Mouse (Mus musculus): ENCODE data around the gene Ube2o. TPM values are rescaled to one million over a fixed set of nuclear protein-coding genes. Genes with fewer than 3 reads are reported as not detected.

Gene Ube2o
- polyA plus RNA-seq, 1 experiment from 2014 or later = 4.8 TPM

DNA sequence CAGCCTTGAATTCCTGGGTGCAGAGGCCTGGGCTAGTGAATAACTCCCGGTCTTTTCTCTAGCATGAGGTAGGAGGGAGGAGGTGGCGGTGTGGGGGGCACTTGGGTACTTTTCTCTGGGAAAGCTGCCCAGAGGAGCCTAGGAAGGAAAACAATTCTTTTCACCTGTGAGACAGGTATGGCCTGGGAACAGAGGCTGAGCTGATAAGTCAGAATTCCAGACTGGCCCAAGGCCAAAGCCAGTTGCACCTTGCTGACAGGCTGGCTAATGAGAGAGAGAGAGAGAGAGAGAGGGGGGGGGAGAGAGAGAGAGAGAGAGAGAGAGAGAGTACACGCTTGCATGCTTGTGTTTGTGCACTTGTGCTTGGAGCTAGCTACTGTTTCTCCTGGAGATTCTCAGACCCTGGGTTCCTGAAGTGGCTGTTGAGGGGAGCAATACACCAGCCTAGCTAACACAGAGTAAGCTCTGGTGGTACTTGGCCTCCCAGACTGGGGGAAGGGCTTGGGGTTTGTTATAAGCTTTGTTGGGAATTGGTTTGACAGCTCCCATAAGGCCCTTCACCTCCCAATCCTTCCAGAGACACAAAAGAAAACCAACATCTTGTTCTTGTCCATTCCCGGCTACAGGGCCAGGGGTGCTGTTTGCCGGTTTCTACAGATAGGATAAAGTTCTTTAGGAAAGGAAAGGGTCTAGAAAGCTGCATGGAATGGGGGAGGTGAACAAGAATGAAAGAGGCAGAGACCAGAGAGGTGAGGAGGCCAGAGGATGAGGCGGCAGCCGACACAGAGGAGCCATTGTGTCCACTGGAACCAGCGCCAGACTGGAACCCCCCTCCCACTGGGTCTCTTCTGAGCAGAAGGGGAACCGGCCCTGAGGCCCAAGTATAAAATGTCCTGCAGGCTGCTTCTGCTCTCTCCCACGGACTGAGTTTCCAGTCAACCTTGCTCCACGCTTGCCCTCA lies 50.8 kb downstream of the Ube2o start, which contains the start of gene Sphk1:
Sphk1 (plus strand) TSS at position 739 of the 961 bp plus-strand sequence.
- Histone ChIP-seq H3K9ac (ENCODE audit: low read length) (peak within 1 kb of the TSS; percentile 78), H3K4me1 (ENCODE audit: control insufficient read depth, insufficient read depth, low read length) (peaks cover 35% of the 10 kb centered on the region), H3K27me3 (ENCODE audit: control insufficient read depth, insufficient read depth, low read length) (peaks cover 9% of the 10 kb centered on the region), H3K27ac (ENCODE audit: low read length) (peak within 1 kb of the TSS; percentile 48), H3K4me3 (replicated peaks; ENCODE audit: low read length) (peak within 1 kb of the TSS; percentile 65), H3K9me3 (replicated peaks; ENCODE audit: control insufficient read depth, low read length) (no peaks in the 10 kb centered on the region), H3K36me3 (ENCODE audit: control insufficient read depth, insufficient read depth, low read length) (no peaks in the 10 kb centered on the region), H3K4me2 (ENCODE audit: low read depth, low read length) (peak within 1 kb of the TSS; percentile 97)
- WGBS = 32% methylated on average over 11 of the region's 11 CpGs
- ATAC-seq (ENCODE audit: insufficient read depth, low FRiP score) = no peak

GRCm38 (mm10) chr11:116528636-116529320 lies 52.5 kb downstream of the Ube2o start:
- Histone ChIP-seq H3K4me3 (replicated peaks; ENCODE audit: low read length) (no peak overlapping the region), H3K4me2 (ENCODE audit: low read depth, low read length) (no peak overlapping the region), H3K9me3 (replicated peaks; ENCODE audit: control insufficient read depth, low read length) (no peaks in the 10 kb centered on the region), H3K36me3 (ENCODE audit: control insufficient read depth, insufficient read depth, low read length) (no peaks in the 10 kb centered on the region), H3K4me1 (ENCODE audit: control insufficient read depth, insufficient read depth, low read length) (peaks cover 39% of the 10 kb centered on the region), H3K9ac (ENCODE audit: low read length) (no peak overlapping the region), H3K27ac (ENCODE audit: low read length) (no peak overlapping the region), H3K27me3 (ENCODE audit: control insufficient read depth, insufficient read depth, low read length) (peaks cover 6% of the 10 kb centered on the region)
- no peak for ATAC-seq (ENCODE audit: insufficient read depth, low FRiP score)
- WGBS = 78% methylated on average over 8 of the region's 8 CpGs

DNA sequence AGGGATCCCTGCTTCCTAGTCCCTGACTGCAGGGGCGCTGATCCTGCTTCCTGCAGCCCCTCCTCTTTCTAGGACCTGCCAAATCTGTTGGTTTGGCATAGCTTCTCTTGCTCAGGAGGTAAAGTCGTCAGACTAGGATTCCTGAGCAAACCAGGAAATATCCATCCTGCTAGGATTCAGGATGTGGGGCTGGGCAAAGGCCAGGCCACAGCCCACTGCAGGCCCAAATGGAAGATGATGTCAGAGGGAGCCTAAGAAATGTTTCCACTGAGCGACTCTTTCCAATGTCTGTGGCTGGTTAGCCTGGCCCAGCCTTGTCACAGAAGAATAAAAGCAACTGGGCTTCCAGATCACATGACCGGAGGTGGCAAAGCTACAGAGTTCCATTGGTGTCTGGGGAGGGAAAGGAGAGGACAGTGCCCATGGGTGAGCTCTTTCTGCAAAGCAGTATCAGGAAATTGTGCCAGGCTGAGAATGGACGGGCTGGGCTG lies 57.5 kb downstream of the Ube2o start:
- no peak overlapping the region for H3K4me3 ChIP-seq (replicated peaks; ENCODE audit: low read length)
- H3K9me3 ChIP-seq (replicated peaks; ENCODE audit: control insufficient read depth, low read length) = no peaks in the 10 kb centered on the region
- peaks cover 30% of the 10 kb centered on the region for H3K4me1 ChIP-seq (ENCODE audit: control insufficient read depth, insufficient read depth, low read length)
- H3K27ac ChIP-seq (ENCODE audit: low read length) = peak overlapping the region; percentile 80
- ATAC-seq (ENCODE audit: insufficient read depth, low FRiP score) = peak; percentile 59
- H3K27me3 ChIP-seq (ENCODE audit: control insufficient read depth, insufficient read depth, low read length) = no peaks in the 10 kb centered on the region
- no peaks in the 10 kb centered on the region for H3K36me3 ChIP-seq (ENCODE audit: control insufficient read depth, insufficient read depth, low read length)
- no peak overlapping the region for H3K4me2 ChIP-seq (ENCODE audit: low read depth, low read length)
- 0 out of 2 replicates have a peak overlapping the region, but pooled peaks have one; percentile 37 for H3K9ac ChIP-seq (ENCODE audit: low read length)
- WGBS = 35% methylated on average over 5 of the region's 5 CpGs

DNA sequence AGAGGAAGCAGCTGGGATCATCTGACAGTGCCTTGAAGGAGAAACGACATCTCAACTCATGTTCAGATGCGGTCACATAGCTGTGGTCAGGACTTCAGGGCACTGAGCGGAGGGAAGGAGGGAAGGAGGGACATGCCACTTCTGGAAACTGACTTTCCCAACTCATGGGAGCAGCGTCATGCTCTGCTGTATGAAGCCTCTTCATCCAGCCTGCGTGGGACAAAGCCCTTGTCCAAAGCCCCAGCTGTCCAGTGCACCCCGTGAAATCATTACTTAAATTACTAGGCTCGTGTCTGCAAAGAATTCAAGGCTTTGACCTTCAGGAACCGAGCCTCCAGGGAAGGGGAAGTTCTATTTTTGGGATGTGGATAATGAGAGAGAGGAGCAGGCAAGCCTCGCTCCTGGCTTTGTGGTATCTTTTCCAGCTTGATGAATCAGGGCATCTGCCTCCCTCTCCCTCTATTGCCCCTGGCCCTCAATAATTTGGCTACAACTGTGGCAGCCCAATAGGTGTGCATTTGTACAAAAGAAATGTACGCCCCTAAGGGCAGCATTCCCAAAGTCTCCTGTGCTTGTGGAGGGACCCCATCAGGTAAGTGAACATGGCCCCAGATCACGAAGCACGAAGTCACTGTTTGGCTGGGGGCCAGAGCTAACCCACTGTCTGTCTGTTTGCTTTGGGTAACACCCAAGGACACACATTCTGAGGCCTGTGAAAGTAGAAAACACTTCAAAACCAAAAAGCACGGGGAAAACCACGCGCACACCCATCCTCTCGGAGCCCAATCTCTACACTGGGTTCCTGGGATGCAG lies 58.2 kb downstream of the Ube2o start:
- H3K4me2 ChIP-seq (ENCODE audit: low read depth, low read length) = no peak overlapping the region
- ATAC-seq (ENCODE audit: insufficient read depth, low FRiP score) = no peak
- 47% methylated on average over 16 of the region's 16 CpGs for WGBS

GRCm38 (mm10) chr11:116522046-116522445 lies 59.2 kb downstream of the Ube2o start:
- H3K27ac ChIP-seq (ENCODE audit: low read length) = peak overlapping the region; percentile 55
- H3K27me3 ChIP-seq (ENCODE audit: control insufficient read depth, insufficient read depth, low read length) = no peaks in the 10 kb centered on the region
- peak; percentile 18; the same call in 1 of the 2 replicates for ATAC-seq (ENCODE audit: insufficient read depth, low FRiP score)

More for the DNA sequence above, 58.2 kb downstream of the Ube2o start:
- H3K9me3 ChIP-seq (replicated peaks; ENCODE audit: control insufficient read depth, low read length) = no peaks in the 10 kb centered on the region
- H3K27me3 ChIP-seq (ENCODE audit: control insufficient read depth, insufficient read depth, low read length) = no peaks in the 10 kb centered on the region
- H3K4me1 ChIP-seq (ENCODE audit: control insufficient read depth, insufficient read depth, low read length) = peaks cover 34% of the 10 kb centered on the region
- H3K36me3 ChIP-seq (ENCODE audit: control insufficient read depth, insufficient read depth, low read length) = no peaks in the 10 kb centered on the region
- H3K9ac ChIP-seq (ENCODE audit: low read length) = 0 out of 2 replicates have a peak overlapping the region, but pooled peaks have one; percentile 37
- H3K4me3 ChIP-seq (replicated peaks; ENCODE audit: low read length) = no peak overlapping the region
- peak overlapping the region; percentile 80 for H3K27ac ChIP-seq (ENCODE audit: low read length)

GRCm38 (mm10) chr11:116521143-116521542 lies 60.1 kb downstream of the Ube2o start:
- Histone ChIP-seq H3K27me3 (ENCODE audit: control insufficient read depth, insufficient read depth, low read length) (no peaks in the 10 kb centered on the region), H3K9me3 (replicated peaks; ENCODE audit: control insufficient read depth, low read length) (no peaks in the 10 kb centered on the region), H3K4me1 (ENCODE audit: control insufficient read depth, insufficient read depth, low read length) (peaks cover 37% of the 10 kb centered on the region), H3K9ac (ENCODE audit: low read length) (no peak overlapping the region), H3K27ac (ENCODE audit: low read length) (no peak overlapping the region), H3K36me3 (ENCODE audit: control insufficient read depth, insufficient read depth, low read length) (no peaks in the 10 kb centered on the region), H3K4me2 (ENCODE audit: low read depth, low read length) (no peak overlapping the region), H3K4me3 (replicated peaks; ENCODE audit: low read length) (no peak overlapping the region)
- 54% methylated on average over 3 of the region's 3 CpGs for WGBS
- ATAC-seq (ENCODE audit: insufficient read depth, low FRiP score) = no peak

More at GRCm38 (mm10) chr11:116522046-116522445, 59.2 kb downstream of the Ube2o start:
- H3K4me2 ChIP-seq (ENCODE audit: low read depth, low read length) = no peak overlapping the region
- H3K36me3 ChIP-seq (ENCODE audit: control insufficient read depth, insufficient read depth, low read length) = no peaks in the 10 kb centered on the region
- WGBS = 65% methylated on average over 3 of the region's 3 CpGs
- H3K9ac ChIP-seq (ENCODE audit: low read length) = no peak overlapping the region
- no peak overlapping the region for H3K4me3 ChIP-seq (replicated peaks; ENCODE audit: low read length)
- no peaks in the 10 kb centered on the region for H3K9me3 ChIP-seq (replicated peaks; ENCODE audit: control insufficient read depth, low read length)
- H3K4me1 ChIP-seq (ENCODE audit: control insufficient read depth, insufficient read depth, low read length) = peaks cover 37% of the 10 kb centered on the region

DNA sequence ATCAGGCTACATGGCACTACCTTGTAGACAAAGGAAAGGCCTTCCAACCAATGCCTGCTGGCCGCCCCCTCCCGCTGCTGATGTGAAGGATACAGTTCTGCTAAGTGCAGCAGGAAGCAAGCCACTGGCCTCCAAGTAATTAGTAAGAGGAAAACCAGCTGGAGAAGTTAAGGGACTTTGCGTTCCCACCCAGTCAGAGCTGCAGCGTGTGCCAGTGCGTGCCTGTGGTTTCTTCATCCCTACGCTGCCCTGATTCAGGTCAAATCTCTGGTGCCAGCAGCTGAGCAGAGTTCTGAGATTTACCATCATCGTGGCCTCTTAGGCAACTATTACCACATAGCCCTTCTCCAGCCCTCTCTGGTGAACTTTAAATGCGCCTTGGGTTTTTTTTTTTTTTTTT lies 62.8 kb downstream of the Ube2o start:
- no peaks in the 10 kb centered on the region for H3K27me3 ChIP-seq (ENCODE audit: control insufficient read depth, insufficient read depth, low read length)
- peak overlapping the region; percentile 75 for H3K27ac ChIP-seq (ENCODE audit: low read length)
- no peak overlapping the region for H3K9ac ChIP-seq (ENCODE audit: low read length)
- H3K4me1 ChIP-seq (ENCODE audit: control insufficient read depth, insufficient read depth, low read length) = peaks cover 29% of the 10 kb centered on the region
- H3K36me3 ChIP-seq (ENCODE audit: control insufficient read depth, insufficient read depth, low read length) = no peaks in the 10 kb centered on the region
- peak; percentile 41; the same call in 1 of the 2 replicates for ATAC-seq (ENCODE audit: insufficient read depth, low FRiP score)
- WGBS = 27% methylated on average over 8 of the region's 8 CpGs
- H3K4me2 ChIP-seq (ENCODE audit: low read depth, low read length) = no peak overlapping the region
- no peaks in the 10 kb centered on the region for H3K9me3 ChIP-seq (replicated peaks; ENCODE audit: control insufficient read depth, low read length)
- H3K4me3 ChIP-seq (replicated peaks; ENCODE audit: low read length) = no peak overlapping the region

GRCm38 (mm10) chr11:116515330-116516020 lies 65.8 kb downstream of the Ube2o start:
- no peak for ATAC-seq (ENCODE audit: insufficient read depth, low FRiP score)
- peaks cover 10% of the 10 kb centered on the region for H3K4me1 ChIP-seq (ENCODE audit: control insufficient read depth, insufficient read depth, low read length)
- H3K9ac ChIP-seq (ENCODE audit: low read length) = no peak overlapping the region
- no peaks in the 10 kb centered on the region for H3K36me3 ChIP-seq (ENCODE audit: control insufficient read depth, insufficient read depth, low read length)
- H3K4me3 ChIP-seq (replicated peaks; ENCODE audit: low read length) = no peak overlapping the region
- WGBS = 28% methylated on average over 24 of the region's 24 CpGs
- no peaks in the 10 kb centered on the region for H3K9me3 ChIP-seq (replicated peaks; ENCODE audit: control insufficient read depth, low read length)
- H3K27ac ChIP-seq (ENCODE audit: low read length) = no peak overlapping the region
- no peak overlapping the region for H3K4me2 ChIP-seq (ENCODE audit: low read depth, low read length)
- no peaks in the 10 kb centered on the region for H3K27me3 ChIP-seq (ENCODE audit: control insufficient read depth, insufficient read depth, low read length)
